Mouse (Mus musculus): ENCODE measurements at regions not wholly inside any gene's neighbourhood (a gene's known extent, or its start where the extent isn't known, plus 50 kb on each side); places are given as distances from the start of the nearest gene placed in this dataset.

DNA sequence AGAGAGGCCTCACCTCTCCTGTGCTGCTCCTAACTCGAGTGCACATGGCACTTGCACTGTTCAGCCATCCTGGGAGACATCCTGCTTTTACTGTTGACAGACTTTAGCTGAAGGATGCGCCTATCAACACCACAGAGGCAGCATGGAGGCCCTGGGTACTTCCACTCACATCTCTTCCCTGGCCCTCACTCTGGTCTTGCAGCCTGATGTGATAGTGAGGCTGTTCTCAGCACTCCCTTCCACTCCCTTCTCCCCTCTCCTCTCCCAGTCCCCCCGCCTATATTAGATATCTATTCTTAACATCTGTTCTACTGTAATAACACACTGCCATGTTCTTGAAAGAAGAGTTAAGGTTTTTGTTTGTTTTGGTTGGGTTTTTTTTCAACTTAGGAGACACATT, 50.2 kb upstream of the Bod1 start:
- Histone ChIP-seq H3K4me1 (ENCODE audit: control insufficient read depth, insufficient read depth, low read length) (no peaks in the 10 kb centered on the region), H3K36me3 (ENCODE audit: control insufficient read depth, insufficient read depth, low read length) (no peaks in the 10 kb centered on the region), H3K27ac (replicated peaks; ENCODE audit: low read depth, low read length) (no peak overlapping the region), H3K9me3 (ENCODE audit: control insufficient read depth, low read length) (no peaks in the 10 kb centered on the region), H3K4me3 (ENCODE audit: low read depth, low read length) (no peak overlapping the region), H3K9ac (ENCODE audit: low read depth, low read length) (no peak overlapping the region), H3K27me3 (replicated peaks; ENCODE audit: control insufficient read depth, insufficient read depth, low read length) (no peaks in the 10 kb centered on the region), H3K4me2 (ENCODE audit: low read depth, low read length) (no peak overlapping the region)
- ATAC-seq (ENCODE audit: low read depth), result no peak
- no peak for DNase-seq (ENCODE audit: low spot score)
- 55% methylated on average over 3 of the region's 3 CpGs for WGBS

DNA sequence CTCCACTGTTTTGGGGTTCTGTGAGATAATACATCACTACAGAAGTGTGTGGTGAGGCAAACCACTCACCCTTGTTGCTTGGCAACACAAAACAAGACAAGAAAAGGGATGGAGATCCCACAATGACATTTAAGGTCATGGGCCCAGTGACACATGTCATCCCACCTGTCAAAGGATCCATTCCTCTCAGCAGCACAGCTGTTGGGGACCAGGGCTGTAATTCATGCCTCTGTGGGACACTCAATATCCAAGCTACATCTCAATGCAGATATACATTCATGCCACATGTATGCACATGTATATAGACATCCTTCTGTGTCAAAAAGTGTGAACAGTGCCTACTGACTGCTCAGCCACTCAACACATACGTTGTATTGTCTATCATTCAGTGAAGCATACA, 52.8 kb upstream of the Bod1 start:
- Histone ChIP-seq H3K9me3 (ENCODE audit: control insufficient read depth, low read length) (no peaks in the 10 kb centered on the region), H3K27ac (replicated peaks; ENCODE audit: low read depth, low read length) (no peak overlapping the region), H3K4me2 (ENCODE audit: low read depth, low read length) (no peak overlapping the region), H3K27me3 (replicated peaks; ENCODE audit: control insufficient read depth, insufficient read depth, low read length) (no peaks in the 10 kb centered on the region), H3K36me3 (ENCODE audit: control insufficient read depth, insufficient read depth, low read length) (no peaks in the 10 kb centered on the region), H3K4me3 (ENCODE audit: low read depth, low read length) (no peak overlapping the region), H3K9ac (ENCODE audit: low read depth, low read length) (no peak overlapping the region), H3K4me1 (ENCODE audit: control insufficient read depth, insufficient read depth, low read length) (no peaks in the 10 kb centered on the region)
- ATAC-seq (ENCODE audit: low read depth), result no peak
- WGBS, result 82% methylated on average over 1 of the region's 1 CpGs
- DNase-seq (ENCODE audit: low spot score), result no peak

DNA sequence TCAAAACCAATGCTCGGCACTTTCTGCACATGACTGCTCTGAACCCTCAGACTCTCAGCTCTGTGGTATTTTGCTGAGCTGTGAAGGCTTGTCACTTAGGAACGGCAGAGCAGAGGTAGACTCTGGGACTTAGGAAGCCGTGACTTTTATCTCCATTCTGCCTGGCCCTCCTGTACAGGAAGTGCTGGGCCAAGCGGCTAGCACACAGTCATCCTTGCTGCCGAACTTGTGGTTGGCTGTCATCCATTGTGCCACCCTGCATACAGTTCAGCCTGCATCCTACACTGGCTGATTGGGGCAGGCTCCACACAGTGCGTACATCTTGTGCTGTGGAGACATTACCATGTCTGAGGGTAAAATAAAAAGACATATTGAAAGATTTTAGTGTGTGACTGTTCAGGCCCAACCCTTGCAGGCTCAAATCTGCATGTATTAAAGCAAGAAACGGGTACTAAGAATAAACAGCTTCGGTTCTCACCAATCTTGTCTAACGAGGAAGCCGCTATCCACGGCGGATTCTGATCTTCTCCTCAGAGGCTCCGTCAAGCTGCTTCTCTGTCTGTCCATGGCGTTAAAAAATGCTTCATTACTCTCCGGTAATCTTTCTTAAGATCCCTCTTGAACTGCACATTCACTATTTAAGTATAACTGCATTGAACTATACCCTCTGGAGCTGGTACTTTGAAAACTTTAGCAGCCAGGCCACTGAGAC, 54.4 kb upstream of the Bod1 start:
- WGBS, result 77% methylated on average over 15 of the region's 15 CpGs
- DNase-seq (ENCODE audit: low spot score) (no peak), ATAC-seq (ENCODE audit: low read depth) (no peak)
- no peaks in the 10 kb centered on the region for H3K9me3 ChIP-seq (ENCODE audit: control insufficient read depth, low read length)
- no peak overlapping the region for H3K9ac ChIP-seq (ENCODE audit: low read depth, low read length)
- H3K27ac ChIP-seq (replicated peaks; ENCODE audit: low read depth, low read length), result no peak overlapping the region
- no peaks in the 10 kb centered on the region for H3K36me3 ChIP-seq (ENCODE audit: control insufficient read depth, insufficient read depth, low read length)
- H3K27me3 ChIP-seq (replicated peaks; ENCODE audit: control insufficient read depth, insufficient read depth, low read length), result no peaks in the 10 kb centered on the region
- no peak overlapping the region for H3K4me2 ChIP-seq (ENCODE audit: low read depth, low read length)
- no peak overlapping the region for H3K4me3 ChIP-seq (ENCODE audit: low read depth, low read length)
- H3K4me1 ChIP-seq (ENCODE audit: control insufficient read depth, insufficient read depth, low read length), result peaks cover 14% of the 10 kb centered on the region

DNA sequence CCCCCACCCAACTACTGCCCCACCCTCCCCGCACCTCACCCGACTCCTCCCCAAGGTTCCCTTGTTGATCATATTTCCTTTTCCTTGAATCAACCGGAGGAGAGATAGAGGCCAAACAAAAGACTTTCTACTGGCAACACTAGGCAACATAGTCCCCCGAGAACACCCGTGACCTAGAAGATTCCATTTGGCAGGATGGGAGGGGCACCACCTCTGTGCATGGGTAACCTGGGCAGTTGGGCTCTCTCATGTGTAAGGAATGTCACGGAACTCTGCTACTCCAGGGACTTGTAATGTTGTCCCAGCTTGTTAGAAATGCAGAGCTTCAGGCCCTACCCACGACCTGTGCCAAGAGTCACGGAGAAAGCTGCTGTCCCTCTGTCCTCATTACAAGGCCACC, 55.6 kb upstream of the Bod1 start:
- Histone ChIP-seq H3K4me2 (ENCODE audit: low read depth, low read length) (no peak overlapping the region), H3K27me3 (replicated peaks; ENCODE audit: control insufficient read depth, insufficient read depth, low read length) (no peaks in the 10 kb centered on the region), H3K36me3 (ENCODE audit: control insufficient read depth, insufficient read depth, low read length) (no peaks in the 10 kb centered on the region), H3K4me1 (ENCODE audit: control insufficient read depth, insufficient read depth, low read length) (peaks cover 14% of the 10 kb centered on the region), H3K9me3 (ENCODE audit: control insufficient read depth, low read length) (no peaks in the 10 kb centered on the region), H3K4me3 (ENCODE audit: low read depth, low read length) (no peak overlapping the region), H3K9ac (ENCODE audit: low read depth, low read length) (no peak overlapping the region), H3K27ac (replicated peaks; ENCODE audit: low read depth, low read length) (no peak overlapping the region)
- 76% methylated on average over 8 of the region's 8 CpGs for WGBS
- ATAC-seq (ENCODE audit: low read depth) (no peak), DNase-seq (ENCODE audit: low spot score) (no peak)

DNA sequence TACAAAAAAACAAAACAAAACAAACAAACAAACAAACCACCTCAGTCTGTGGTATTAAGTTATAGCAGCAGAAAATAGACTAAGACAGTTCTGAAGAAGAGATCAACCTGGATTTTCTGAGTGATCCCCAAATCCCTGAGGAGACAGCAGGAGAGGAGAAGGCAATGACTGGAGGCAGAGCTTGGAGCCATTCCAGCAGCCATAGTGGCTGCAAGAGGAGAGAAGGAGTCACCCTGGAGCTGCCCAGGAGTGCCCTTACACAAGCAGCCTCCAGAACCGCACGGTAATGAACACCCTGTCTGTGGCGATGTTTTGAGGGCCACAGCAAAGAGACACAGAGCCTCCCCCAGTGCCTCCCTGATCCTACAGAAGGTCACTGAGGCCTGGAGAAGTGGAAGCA, 58.0 kb upstream of the Bod1 start:
- ATAC-seq (ENCODE audit: low read depth) (no peak), DNase-seq (ENCODE audit: low spot score) (peak; percentile 13)
- WGBS, result 55% methylated on average over 3 of the region's 3 CpGs
- Histone ChIP-seq H3K27ac (replicated peaks; ENCODE audit: low read depth, low read length) (no peak overlapping the region), H3K4me3 (ENCODE audit: low read depth, low read length) (no peak overlapping the region), H3K4me2 (ENCODE audit: low read depth, low read length) (no peak overlapping the region), H3K9ac (ENCODE audit: low read depth, low read length) (no peak overlapping the region), H3K4me1 (ENCODE audit: control insufficient read depth, insufficient read depth, low read length) (peaks cover 14% of the 10 kb centered on the region), H3K9me3 (ENCODE audit: control insufficient read depth, low read length) (no peaks in the 10 kb centered on the region), H3K36me3 (ENCODE audit: control insufficient read depth, insufficient read depth, low read length) (no peaks in the 10 kb centered on the region), H3K27me3 (replicated peaks; ENCODE audit: control insufficient read depth, insufficient read depth, low read length) (no peaks in the 10 kb centered on the region)

DNA sequence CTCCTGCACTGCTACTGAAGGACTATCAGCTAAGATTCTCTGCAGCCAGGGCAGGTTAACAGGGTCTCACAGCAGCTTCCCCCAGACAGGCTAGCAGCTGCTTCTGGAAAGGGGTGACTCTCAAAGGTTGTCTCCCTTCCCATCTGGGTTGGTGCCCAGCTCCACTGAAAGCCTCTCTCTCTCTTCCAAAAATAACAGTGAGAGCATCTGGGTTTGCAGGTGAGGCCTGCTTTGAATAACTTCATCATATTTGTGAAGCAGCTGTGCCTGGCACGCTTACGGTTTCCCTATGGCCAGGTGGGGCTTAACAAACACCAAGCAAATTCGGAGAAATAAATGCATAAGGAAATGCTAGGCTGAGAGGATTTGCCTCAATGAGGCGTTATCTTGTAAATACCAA, 58.5 kb upstream of the Bod1 start:
- Histone ChIP-seq H3K27ac (replicated peaks; ENCODE audit: low read depth, low read length) (no peak overlapping the region), H3K4me2 (ENCODE audit: low read depth, low read length) (no peak overlapping the region), H3K4me3 (ENCODE audit: low read depth, low read length) (no peak overlapping the region), H3K9ac (ENCODE audit: low read depth, low read length) (no peak overlapping the region), H3K4me1 (ENCODE audit: control insufficient read depth, insufficient read depth, low read length) (peaks cover 14% of the 10 kb centered on the region), H3K27me3 (replicated peaks; ENCODE audit: control insufficient read depth, insufficient read depth, low read length) (no peaks in the 10 kb centered on the region), H3K36me3 (ENCODE audit: control insufficient read depth, insufficient read depth, low read length) (no peaks in the 10 kb centered on the region), H3K9me3 (ENCODE audit: control insufficient read depth, low read length) (no peaks in the 10 kb centered on the region)
- WGBS, result 55% methylated on average over 4 of the region's 4 CpGs
- DNase-seq (ENCODE audit: low spot score) (peak; percentile 44), ATAC-seq (ENCODE audit: low read depth) (peak; percentile 17; the same call in 1 of the 2 replicates)

DNA sequence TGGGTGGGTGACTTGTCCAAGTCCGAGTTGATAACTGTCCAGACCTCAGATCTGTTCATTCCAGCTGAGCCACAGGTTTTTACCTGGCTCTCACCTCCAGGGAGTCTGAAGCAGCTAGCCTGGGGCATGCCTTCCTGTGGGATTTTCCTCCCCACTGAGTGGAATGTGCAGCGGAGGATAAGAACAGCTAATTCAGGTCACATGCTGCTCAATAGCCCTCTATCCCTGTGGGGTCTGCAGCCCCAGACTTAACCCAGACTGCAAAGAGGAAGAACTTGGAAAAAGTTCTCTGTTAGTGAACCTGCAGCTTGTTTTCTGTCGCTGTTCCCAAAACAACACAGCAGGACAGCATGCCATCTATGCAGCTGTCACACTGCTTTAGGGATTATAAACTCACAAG, 59.0 kb upstream of the Bod1 start:
- Histone ChIP-seq H3K36me3 (ENCODE audit: control insufficient read depth, insufficient read depth, low read length) (no peaks in the 10 kb centered on the region), H3K4me3 (ENCODE audit: low read depth, low read length) (no peak overlapping the region), H3K9ac (ENCODE audit: low read depth, low read length) (no peak overlapping the region), H3K27me3 (replicated peaks; ENCODE audit: control insufficient read depth, insufficient read depth, low read length) (no peaks in the 10 kb centered on the region), H3K9me3 (ENCODE audit: control insufficient read depth, low read length) (no peaks in the 10 kb centered on the region), H3K27ac (replicated peaks; ENCODE audit: low read depth, low read length) (no peak overlapping the region; the same call in 1 of the 2 replicates), H3K4me2 (ENCODE audit: low read depth, low read length) (no peak overlapping the region), H3K4me1 (ENCODE audit: control insufficient read depth, insufficient read depth, low read length) (peaks cover 14% of the 10 kb centered on the region)
- ATAC-seq (ENCODE audit: low read depth) (no peak), DNase-seq (ENCODE audit: low spot score) (peak; percentile 22)
- 24% methylated on average over 3 of the region's 3 CpGs for WGBS

DNA sequence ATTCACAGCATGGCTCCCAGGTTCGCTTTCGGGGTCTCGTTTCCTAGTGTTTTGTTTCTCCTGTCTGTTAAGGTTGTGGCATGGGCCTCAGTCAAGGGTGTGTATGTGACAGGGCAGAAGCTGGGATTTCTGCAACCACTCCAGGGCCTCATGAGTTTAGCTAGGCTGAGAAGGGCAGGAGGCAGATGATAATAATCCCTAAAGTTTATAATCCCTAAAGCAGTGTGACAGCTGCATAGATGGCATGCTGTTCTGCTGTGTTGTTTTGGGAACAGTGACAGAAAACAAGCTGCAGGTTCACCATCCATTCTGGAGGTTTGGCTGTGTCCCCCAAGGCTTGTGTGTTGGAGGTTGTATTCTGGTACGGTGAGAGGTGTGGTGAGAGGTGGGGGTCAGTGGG, 59.8 kb upstream of the Bod1 start:
- 66% methylated on average over 4 of the region's 4 CpGs for WGBS
- Histone ChIP-seq H3K9me3 (ENCODE audit: control insufficient read depth, low read length) (no peaks in the 10 kb centered on the region), H3K36me3 (ENCODE audit: control insufficient read depth, insufficient read depth, low read length) (no peaks in the 10 kb centered on the region), H3K4me2 (ENCODE audit: low read depth, low read length) (no peak overlapping the region), H3K4me3 (ENCODE audit: low read depth, low read length) (no peak overlapping the region), H3K4me1 (ENCODE audit: control insufficient read depth, insufficient read depth, low read length) (peaks cover 14% of the 10 kb centered on the region), H3K27ac (replicated peaks; ENCODE audit: low read depth, low read length) (no peak overlapping the region), H3K27me3 (replicated peaks; ENCODE audit: control insufficient read depth, insufficient read depth, low read length) (no peaks in the 10 kb centered on the region), H3K9ac (ENCODE audit: low read depth, low read length) (no peak overlapping the region)
- ATAC-seq (ENCODE audit: low read depth), result no peak
- no peak for DNase-seq (ENCODE audit: low spot score)

DNA sequence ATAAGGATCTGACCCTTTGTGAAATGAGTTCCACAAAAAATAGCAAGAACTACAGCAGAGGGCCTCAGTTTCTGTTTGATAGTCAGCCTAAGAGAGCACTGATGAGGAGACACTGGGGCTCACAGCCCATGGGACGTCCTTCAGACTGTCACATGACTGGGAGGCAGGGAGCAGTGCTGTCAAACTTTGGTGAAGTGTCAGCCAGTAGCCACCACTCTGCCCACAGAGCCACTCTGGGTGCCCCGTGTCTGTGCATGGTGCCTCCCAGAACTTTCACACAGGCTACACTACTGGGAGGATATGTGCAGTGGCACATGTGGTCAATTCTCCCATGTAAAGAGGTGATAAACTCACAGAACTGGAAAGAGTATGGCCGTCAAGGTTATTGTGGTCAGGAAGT, 60.7 kb upstream of the Bod1 start:
- no peak overlapping the region for H3K4me3 ChIP-seq (ENCODE audit: low read depth, low read length)

More for the DNA sequence above, 60.7 kb upstream of the Bod1 start:
- no peaks in the 10 kb centered on the region for H3K27me3 ChIP-seq (replicated peaks; ENCODE audit: control insufficient read depth, insufficient read depth, low read length)
- no peaks in the 10 kb centered on the region for H3K36me3 ChIP-seq (ENCODE audit: control insufficient read depth, insufficient read depth, low read length)
- DNase-seq (ENCODE audit: low spot score), result no peak
- no peak overlapping the region for H3K4me2 ChIP-seq (ENCODE audit: low read depth, low read length)
- no peaks in the 10 kb centered on the region for H3K9me3 ChIP-seq (ENCODE audit: control insufficient read depth, low read length)
- ATAC-seq (ENCODE audit: low read depth), result no peak
- H3K27ac ChIP-seq (replicated peaks; ENCODE audit: low read depth, low read length), result no peak overlapping the region
- 59% methylated on average over 3 of the region's 3 CpGs for WGBS
- H3K4me1 ChIP-seq (ENCODE audit: control insufficient read depth, insufficient read depth, low read length), result peaks cover 14% of the 10 kb centered on the region
- H3K9ac ChIP-seq (ENCODE audit: low read depth, low read length), result no peak overlapping the region
